Comparison of ENCODE assay signal across 16 mouse cellular contexts in genomic region chr7:73411986-73412385, GRCm38 (mm10). TPM values are rescaled to one million over a fixed set of nuclear protein-coding genes. Genes with fewer than 3 reads are reported as not detected.
DNase-seq lines count a peak whose midpoint lies in the region; ATAC-seq lines count a peak whose summit lies in the region.
"Had no signal": no experiment of that assay in that cellular context is flagged by ENCODE, and none has a peak within 500 bp of the region (broad histone marks: within the 10 kb centered on the region; RNA-seq: fewer than 3 reads in every experiment).

No protein-coding gene starts in this region.

- no peak for ATAC-seq in neural tube, embryonic 11.5 days (ENCODE audit: insufficient read depth, low FRiP score, low TSS enrichment)
- no peak for ATAC-seq in midbrain, embryonic 12.5 days (ENCODE audit: low FRiP score, low read depth)
- ATAC-seq in monocyte, adult 5-6 weeks (replicated peaks; ENCODE audit: insufficient number of reproducible peaks, low FRiP score, low TSS enrichment, poor library complexity, severe bottlenecking) = no peak
- no peak for ATAC-seq in CD4-positive, CD25-positive, alpha-beta regulatory T cell, adult 4 months
- ATAC-seq: activated CD4-positive, CD25-positive, alpha-beta regulatory T cell, adult 4 months had no signal

- H3K27ac ChIP-seq in neural tube, embryonic 11.5 days (ENCODE audit: low read depth, low read length) = 0 out of 2 replicates have a peak overlapping the region, but pooled peaks have one; percentile 27
- H3K27ac ChIP-seq in midbrain, embryonic 12.5 days (replicated peaks) = peak overlapping the region; percentile 25; the same call in 1 of the 2 replicates
- H3K27ac ChIP-seq: liver, embryonic 13.5 days; macrophage had no signal

- peak; percentile 65 for DNase-seq in gastrocnemius, postnatal 25 days
- no peak for DNase-seq in gastrocnemius, postnatal 14 days
- DNase-seq in neural tube, embryonic 11.5 days (ENCODE audit: low spot score) = no peak
- DNase-seq in neural tube, embryonic 10.5 days (ENCODE audit: extremely low spot score, low spot score) = no peak
- DNase-seq in left cerebral cortex, postnatal 14 days (ENCODE audit: low spot score in 2 of 2) = no peak
- DNase-seq: cerebellum, adult 11-12 months; kidney, adult 8-10 months; liver, embryonic 13.5 days; thymus, adult 2 months had no signal

- WGBS in neural tube, embryonic 11.5 days = 89% methylated on average over 4 of the region's 4 CpGs
- WGBS in midbrain, embryonic 12.5 days = 89% methylated on average over 4 of the region's 4 CpGs

- intact Hi-C loops in gastrocnemius, postnatal 14 days (cut with DNase I; ENCODE audit: low total_unique reads) = no loop called here
- intact Hi-C loops in left cerebral cortex, postnatal 14 days (cut with DNase I) = no loop called here

- H3K27me3 ChIP-seq in neural tube, embryonic 11.5 days (ENCODE audit: control insufficient read depth, insufficient read depth, low read length) = no peaks in the 10 kb centered on the region
- no peaks in the 10 kb centered on the region for H3K27me3 ChIP-seq in midbrain, embryonic 12.5 days
- H3K27me3 ChIP-seq: liver, embryonic 13.5 days had no signal

- no peak overlapping the region for H3K9ac ChIP-seq in neural tube, embryonic 11.5 days (ENCODE audit: low read length)
- no peak overlapping the region for H3K9ac ChIP-seq in midbrain, embryonic 12.5 days (replicated peaks)
- H3K9ac ChIP-seq: liver, embryonic 13.5 days had no signal

- no peak overlapping the region for H3K4me3 ChIP-seq in neural tube, embryonic 11.5 days (ENCODE audit: low read depth, low read length)
- no peak overlapping the region for H3K4me3 ChIP-seq in midbrain, embryonic 12.5 days
- H3K4me3 ChIP-seq: erythroblast, embryonic 14.5 days; liver, embryonic 13.5 days had no signal

- H3K4me2 ChIP-seq in neural tube, embryonic 11.5 days (ENCODE audit: low read depth) = no peak overlapping the region
- no peak overlapping the region for H3K4me2 ChIP-seq in midbrain, embryonic 12.5 days (replicated peaks)
- H3K4me2 ChIP-seq: liver, embryonic 13.5 days had no signal

- H3K4me1 ChIP-seq in neural tube, embryonic 11.5 days (ENCODE audit: control insufficient read depth, insufficient read depth, low read length) = no peaks in the 10 kb centered on the region; the same call in none of the 2 replicates
- peaks cover 6% of the 10 kb centered on the region for H3K4me1 ChIP-seq in midbrain, embryonic 12.5 days
- H3K4me1 ChIP-seq: liver, embryonic 13.5 days had no signal

- H3K36me3 ChIP-seq in neural tube, embryonic 11.5 days (ENCODE audit: control insufficient read depth, insufficient read depth, low read length) = peaks cover 40% of the 10 kb centered on the region
- peaks cover 93% of the 10 kb centered on the region for H3K36me3 ChIP-seq in midbrain, embryonic 12.5 days
- H3K36me3 ChIP-seq: liver, embryonic 13.5 days had no signal

- no peaks in the 10 kb centered on the region for H3K9me3 ChIP-seq in neural tube, embryonic 11.5 days (ENCODE audit: control insufficient read depth, low read length)
- no peaks in the 10 kb centered on the region for H3K9me3 ChIP-seq in midbrain, embryonic 12.5 days
- H3K9me3 ChIP-seq: liver, embryonic 13.5 days had no signal

RNA-seq across cellular contexts. Expression of gene Rgma, which starts 36.7 kb away (rescaled TPM):
- total RNA-seq in gastrocnemius, postnatal 25 days (2021) = 10 to 100 TPM; 39.1 to 54.7 TPM
- 10 to 100 TPM; 53.4 to 73.5 TPM for total RNA-seq in gastrocnemius, postnatal 14 days (2021)
- polyA plus RNA-seq in neural tube, embryonic 11.5 days (2014; fragmentation: Nextera tagmentation; extraction: Ambion mirVana) = 48.9 and 50.1 TPM in 2 replicates
- 55.7 and 62.9 TPM in 2 replicates for polyA plus RNA-seq in midbrain, embryonic 12.5 days (2016; fragmentation: Nextera tagmentation; extraction: Ambion mirVana)
- total RNA-seq in monocyte, adult 5-6 weeks (2017) = not detected in 3 replicates
- polyA plus RNA-seq in CD4-positive, CD25-positive, alpha-beta regulatory T cell, adult 4 months (2017; shearing (Covaris generic)) = not detected
- 100 to 1,000 TPM in 1 of 2 experiments, 10 to 100 TPM in 1; 84.6 to 103 TPM for total RNA-seq in left cerebral cortex, postnatal 14 days (2021)
- total RNA-seq: common myeloid progenitor, adult 5-6 weeks had no signal
- polyA plus RNA-seq: activated CD4-positive, CD25-positive, alpha-beta regulatory T cell, adult 4 months; erythroblast, embryonic 14.5 days; macrophage had no signal

Comparison
In these comparisons a context has a peak if more than half of its experiments do, and no peak if none do; other contexts are left out.
1. RNA of gene Rgma, which starts 36.7 kb away (total RNA-seq): 84.6 to 103 TPM in left cerebral cortex, postnatal 14 days, 53.4 to 73.5 TPM in gastrocnemius, postnatal 14 days and 39.1 to 54.7 TPM in gastrocnemius, postnatal 25 days; not detected in monocyte, adult 5-6 weeks; every median in the first group is over 10 times any median in the second.